Mouse (Mus musculus) spleen, adult 2 months (tissue): ENCODE data around the gene Dnase2b.

Source experiments
- CTCF ChIP-seq: fragments of 200-500 bp; IDR thresholded peaks from 2 replicates; pipeline ENCODE4 v1.5.1; 2011; ENCODE audit warnings: mild to moderate bottlenecking, inconsistent platforms; ENCODE audit not compliant: insufficient read depth, insufficient read length, insufficient replicate concordance; ENCODE audit errors: extremely low read depth
- POLR2A ChIP-seq: fragments of 200-500 bp; IDR thresholded peaks from 2 replicates; pipeline ENCODE4 v1.6.1; 2011; ENCODE audit warnings: low read depth, low read length, inconsistent platforms

GRCm38 (mm10) chr3:146604647-146605046 lies 10.7 kb downstream of the Dnase2b start:
- TF ChIP-seq POLR2A (no peak), CTCF (no peak)
